Mouse (Mus musculus): ENCODE results near the gene Cwc25. TPM values are rescaled to one million over a fixed set of nuclear protein-coding genes. Genes with fewer than 3 reads are reported as not detected.
"Not testable (repeated sequence)": the region's sequence is repeated elsewhere in the genome, so short reads cannot be mapped to it uniquely, and the experiment has no call there.

Gene Cwc25
- polyA plus RNA-seq, 1 experiment from 2014 or later, result 19.5 TPM

DNA sequence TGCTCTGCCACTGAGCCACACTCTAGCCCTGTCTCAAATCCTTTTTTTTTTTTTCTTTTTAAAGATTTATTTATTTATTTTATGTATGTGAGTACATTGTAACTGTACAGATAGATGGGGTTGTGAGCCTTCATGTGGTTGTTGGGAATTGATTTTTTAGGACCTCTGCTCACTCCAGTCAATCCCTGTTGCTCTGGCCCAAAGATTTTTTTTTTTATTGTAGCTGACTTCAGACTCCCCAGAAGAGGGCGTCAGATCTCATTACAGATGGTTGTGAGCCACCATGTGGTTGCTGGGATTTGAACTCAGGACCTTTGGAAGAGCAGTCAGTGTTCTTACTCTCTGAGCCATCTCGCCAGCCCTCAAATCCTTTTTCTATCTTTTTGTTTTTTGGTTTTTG, 56.3 kb downstream of the Cwc25 start:
- not testable (repeated sequence) for H3K27me3 ChIP-seq (ENCODE audit: control insufficient read depth, insufficient read depth, low read length); H3K4me3 ChIP-seq (ENCODE audit: low read depth, low read length); H3K27ac ChIP-seq (ENCODE audit: low read depth, low read length); H3K9me3 ChIP-seq (ENCODE audit: control insufficient read depth, low read length); H3K4me2 ChIP-seq (ENCODE audit: low read depth, low read length, severe bottlenecking); H3K36me3 ChIP-seq (ENCODE audit: control insufficient read depth, insufficient read depth, low read length); H3K9ac ChIP-seq (ENCODE audit: low read length); ATAC-seq (replicated peaks; ENCODE audit: low FRiP score); H3K4me1 ChIP-seq (replicated peaks; ENCODE audit: control insufficient read depth, insufficient read depth, low read length); DNase-seq (ENCODE audit: low spot score)
- WGBS, result 70% methylated on average over 2 of the region's 2 CpGs

DNA sequence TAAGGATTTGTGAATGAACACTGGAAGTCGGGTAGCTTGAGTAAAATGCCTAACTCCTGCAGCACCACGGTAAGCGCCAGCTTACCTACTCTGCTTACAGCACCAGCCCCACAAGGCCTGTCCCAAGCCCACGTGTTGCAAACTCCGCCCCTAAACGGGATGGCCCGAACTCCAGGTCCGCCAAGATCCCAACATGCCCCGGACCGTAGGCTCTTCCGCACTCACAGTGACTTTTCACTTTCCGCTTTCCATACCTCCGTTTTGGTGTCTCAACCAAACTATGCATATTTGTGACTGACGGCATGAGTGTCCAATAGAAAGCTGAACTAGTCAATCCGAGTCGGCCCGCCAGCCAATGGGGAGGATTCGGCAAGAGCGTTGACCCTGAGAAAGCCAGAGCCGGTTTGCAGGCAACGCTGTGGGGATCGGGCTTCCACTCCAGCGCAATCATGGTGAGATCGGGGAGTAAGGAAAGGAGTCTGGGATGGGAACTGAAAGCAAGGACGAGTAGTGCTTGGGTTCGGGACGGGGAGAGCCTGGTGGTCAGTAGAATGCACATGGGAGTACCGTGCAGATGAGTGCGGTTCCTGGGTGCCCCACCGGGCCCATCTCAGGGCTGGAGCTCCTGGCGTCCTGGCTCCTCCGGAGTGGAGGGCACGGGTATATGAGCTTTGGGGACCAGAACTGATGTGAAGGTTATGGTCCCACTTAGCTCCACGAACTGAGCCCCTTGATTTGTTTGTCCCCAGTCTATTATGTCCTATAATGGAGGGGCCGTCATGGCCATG, 63.1 kb downstream of the Cwc25 start, which contains the start of gene Psmb3:
Gene Psmb3, plus strand, starts transcription at position 361 of the 788 bp plus-strand sequence.
- H3K4me3 ChIP-seq (ENCODE audit: low read depth, low read length), result peak within 1 kb of the TSS; percentile 82
- ATAC-seq (replicated peaks; ENCODE audit: low FRiP score), result peak; percentile 86
- no peaks in the 10 kb centered on the region for H3K27me3 ChIP-seq (ENCODE audit: control insufficient read depth, insufficient read depth, low read length)
- no peaks in the 10 kb centered on the region for H3K9me3 ChIP-seq (ENCODE audit: control insufficient read depth, low read length)
- under 1% methylated on average over 35 of the region's 35 CpGs for WGBS
- peaks cover 4% of the 10 kb centered on the region; the same call in 1 of the 2 replicates for H3K36me3 ChIP-seq (ENCODE audit: control insufficient read depth, insufficient read depth, low read length)
- H3K4me1 ChIP-seq (replicated peaks; ENCODE audit: control insufficient read depth, insufficient read depth, low read length), result peaks cover 18% of the 10 kb centered on the region
- H3K9ac ChIP-seq (ENCODE audit: low read length), result peak within 1 kb of the TSS; percentile 81
- H3K4me2 ChIP-seq (ENCODE audit: low read depth, low read length, severe bottlenecking), result peak within 1 kb of the TSS; percentile 79
- DNase-seq (ENCODE audit: low spot score), result peak; percentile 96
- H3K27ac ChIP-seq (ENCODE audit: low read depth, low read length), result peak within 1 kb of the TSS; percentile 72; the same call in 1 of the 2 replicates

DNA sequence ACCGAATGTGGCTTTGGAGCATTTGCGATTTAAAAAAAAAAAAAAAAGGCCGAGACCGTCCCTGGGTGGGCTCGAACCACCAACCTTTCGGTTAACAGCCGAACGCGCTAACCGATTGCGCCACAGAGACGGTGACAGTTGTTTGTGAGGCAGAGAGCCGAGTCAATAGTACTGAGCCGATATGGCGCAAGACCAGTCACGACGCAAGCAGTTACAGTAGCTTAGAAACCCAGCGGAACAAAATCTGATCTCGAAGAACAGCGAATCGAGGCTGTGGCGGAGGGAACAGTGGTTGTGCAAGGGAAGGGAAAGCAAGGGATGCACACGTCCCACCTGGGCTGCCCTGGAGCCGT, 64.0 kb downstream of the Cwc25 start:
- WGBS, result under 1% methylated on average over 24 of the region's 24 CpGs
- ATAC-seq (replicated peaks; ENCODE audit: low FRiP score) (no peak), DNase-seq (ENCODE audit: low spot score) (peak; percentile 93)

DNA sequence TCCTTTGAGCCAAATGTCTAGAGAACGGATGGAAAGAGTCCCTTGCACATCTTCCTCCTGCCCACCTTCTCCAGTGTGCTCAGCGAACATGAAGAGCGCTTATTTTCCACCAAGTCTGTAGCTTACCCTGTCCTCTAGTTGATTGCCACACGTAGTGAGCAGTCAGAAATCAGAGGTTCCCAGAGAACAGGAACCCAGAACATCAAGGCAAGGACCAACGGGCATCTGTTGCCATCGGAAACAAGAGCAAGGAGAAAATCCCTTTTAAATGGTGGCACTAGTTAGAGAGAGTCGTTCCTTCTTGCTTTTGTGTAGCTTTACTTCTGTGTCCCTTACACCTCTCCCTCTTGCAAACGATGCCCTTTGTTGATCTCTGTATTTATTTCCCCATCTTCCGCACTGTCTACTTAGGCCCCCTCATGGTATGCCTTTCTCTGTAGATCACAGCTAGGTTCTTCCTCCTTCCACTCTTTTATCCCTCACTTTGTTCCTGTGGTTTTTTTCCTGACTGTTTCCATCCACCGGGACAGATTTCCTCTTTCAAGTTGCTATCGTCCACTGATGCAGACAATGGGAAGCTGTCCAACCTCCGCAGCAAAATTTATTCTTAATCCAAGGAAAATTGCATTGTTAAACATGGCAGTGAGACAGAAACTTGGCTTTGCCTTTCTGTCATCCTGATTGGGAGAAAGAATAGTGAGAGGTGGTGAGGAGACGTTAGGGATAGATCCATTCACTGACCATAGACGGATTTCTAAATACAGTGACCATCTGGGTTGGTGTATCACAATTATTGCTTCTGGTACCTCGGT, 64.6 kb downstream of the Cwc25 start:
- Histone ChIP-seq H3K4me3 (ENCODE audit: low read depth, low read length) (peak overlapping the region; percentile 82; the same call in 1 of the 2 replicates), H3K27ac (ENCODE audit: low read depth, low read length) (no peak overlapping the region), H3K36me3 (ENCODE audit: control insufficient read depth, insufficient read depth, low read length) (no peaks in the 10 kb centered on the region), H3K4me2 (ENCODE audit: low read depth, low read length, severe bottlenecking) (peak overlapping the region; percentile 86), H3K27me3 (ENCODE audit: control insufficient read depth, insufficient read depth, low read length) (no peaks in the 10 kb centered on the region), H3K9ac (ENCODE audit: low read length) (no peak overlapping the region), H3K4me1 (replicated peaks; ENCODE audit: control insufficient read depth, insufficient read depth, low read length) (peaks cover 24% of the 10 kb centered on the region), H3K9me3 (ENCODE audit: control insufficient read depth, low read length) (no peaks in the 10 kb centered on the region)
- ATAC-seq (replicated peaks; ENCODE audit: low FRiP score), result no peak
- WGBS, result 51% methylated on average over 15 of the region's 15 CpGs
- no peak for DNase-seq (ENCODE audit: low spot score)

More for the DNA sequence above, 64.0 kb downstream of the Cwc25 start:
- H3K9ac ChIP-seq (ENCODE audit: low read length), result peak overlapping the region; percentile 66
- peaks cover 23% of the 10 kb centered on the region for H3K4me1 ChIP-seq (replicated peaks; ENCODE audit: control insufficient read depth, insufficient read depth, low read length)
- no peaks in the 10 kb centered on the region for H3K27me3 ChIP-seq (ENCODE audit: control insufficient read depth, insufficient read depth, low read length)
- peaks cover 4% of the 10 kb centered on the region; the same call in 1 of the 2 replicates for H3K36me3 ChIP-seq (ENCODE audit: control insufficient read depth, insufficient read depth, low read length)
- peak overlapping the region; percentile 72; the same call in 1 of the 2 replicates for H3K27ac ChIP-seq (ENCODE audit: low read depth, low read length)
- H3K9me3 ChIP-seq (ENCODE audit: control insufficient read depth, low read length), result no peaks in the 10 kb centered on the region
- peak overlapping the region; percentile 79 for H3K4me2 ChIP-seq (ENCODE audit: low read depth, low read length, severe bottlenecking)
- peak overlapping the region; percentile 82 for H3K4me3 ChIP-seq (ENCODE audit: low read depth, low read length)

DNA sequence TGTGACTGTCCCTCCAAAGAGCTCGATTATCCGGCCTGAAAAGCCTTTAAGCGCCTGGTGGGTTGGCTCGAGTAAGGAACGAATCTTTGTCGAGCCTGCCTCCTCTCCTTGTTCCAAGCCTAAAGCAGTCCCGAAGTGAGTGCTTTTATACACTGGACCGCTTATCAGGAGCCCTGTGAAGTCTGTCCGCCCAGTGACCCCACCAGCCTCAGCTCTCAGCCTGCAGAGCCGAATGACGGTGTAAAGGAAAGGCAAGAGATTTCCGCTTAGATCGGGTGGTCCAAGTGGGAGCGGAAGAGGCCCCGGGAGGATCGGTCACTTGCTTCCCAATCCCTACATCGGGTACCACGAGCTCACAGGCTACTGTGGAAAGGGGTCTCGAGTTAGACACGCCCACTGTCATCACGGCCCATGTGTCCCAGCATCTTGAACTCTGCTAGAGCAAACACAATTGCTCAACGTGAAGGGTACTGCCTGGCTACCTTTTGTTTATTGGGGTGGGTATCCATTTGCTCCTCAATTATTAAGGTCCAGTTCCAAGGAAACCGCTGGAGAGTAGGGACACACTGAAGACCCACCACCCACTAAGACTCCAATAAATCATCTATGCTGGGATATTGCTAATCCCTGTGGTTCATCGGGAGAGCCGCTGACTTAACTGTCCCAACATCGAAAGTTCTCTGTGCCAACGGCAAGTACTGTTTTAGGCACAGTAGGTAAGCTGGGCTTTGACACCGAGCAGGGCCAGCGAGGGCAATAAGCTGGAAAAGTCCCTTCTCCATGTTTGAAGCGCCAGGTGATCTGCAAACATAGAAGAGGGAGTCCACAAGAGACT, 65.4 kb downstream of the Cwc25 start:
- WGBS, result 17% methylated on average over 30 of the region's 30 CpGs
- peaks cover 32% of the 10 kb centered on the region for H3K4me1 ChIP-seq (replicated peaks; ENCODE audit: control insufficient read depth, insufficient read depth, low read length)
- DNase-seq (ENCODE audit: low spot score), result no peak

DNA sequence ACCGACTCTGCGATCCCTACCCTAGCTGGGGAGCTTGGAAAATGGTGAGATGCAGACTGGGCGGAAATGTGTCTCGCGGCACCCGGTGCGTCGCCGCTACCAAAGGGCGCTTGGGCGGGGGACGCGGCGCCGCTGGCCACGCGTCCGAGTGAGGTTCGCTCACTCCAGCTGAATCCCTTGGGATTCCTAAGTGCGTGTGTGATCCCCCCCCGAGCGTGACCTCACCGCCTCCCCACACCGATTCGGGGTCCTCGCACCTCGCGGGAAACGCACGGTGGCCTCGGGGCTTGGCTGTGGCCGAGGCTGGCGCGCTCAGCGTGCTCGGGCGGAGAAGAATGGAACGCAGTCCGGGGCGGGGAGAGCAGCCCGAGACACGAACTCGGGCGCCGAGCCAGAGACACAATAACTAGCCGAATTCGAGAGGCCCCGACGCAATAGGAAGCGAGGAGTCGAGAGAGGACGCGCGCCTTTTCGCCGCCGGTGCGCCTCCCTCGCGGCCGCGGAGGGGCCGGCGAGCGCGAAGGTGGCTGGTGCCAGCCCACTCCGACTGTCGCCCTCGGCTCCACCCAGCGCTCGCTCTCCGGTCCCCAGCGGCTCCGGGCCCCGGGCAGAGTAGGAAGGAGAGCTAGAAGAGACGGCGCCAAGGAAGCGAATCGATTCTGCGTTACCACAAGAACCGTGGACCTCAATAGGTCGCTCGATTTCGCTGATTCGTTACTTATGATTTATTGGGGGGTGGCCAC, 66.2 kb downstream of the Cwc25 start, which contains the start of gene Pcgf2:
Gene Pcgf2, minus strand, starts transcription at position 495 of the 743 bp plus-strand sequence.
- Histone ChIP-seq H3K4me3 (ENCODE audit: low read depth, low read length) (peak within 1 kb of the TSS; percentile 76), H3K27ac (ENCODE audit: low read depth, low read length) (peak within 1 kb of the TSS; percentile 98), H3K4me2 (ENCODE audit: low read depth, low read length, severe bottlenecking) (peak within 1 kb of the TSS; percentile 86), H3K36me3 (ENCODE audit: control insufficient read depth, insufficient read depth, low read length) (no peaks in the 10 kb centered on the region), H3K9ac (ENCODE audit: low read length) (peak within 1 kb of the TSS; percentile 92), H3K27me3 (ENCODE audit: control insufficient read depth, insufficient read depth, low read length) (no peaks in the 10 kb centered on the region), H3K4me1 (replicated peaks; ENCODE audit: control insufficient read depth, insufficient read depth, low read length) (peaks cover 40% of the 10 kb centered on the region), H3K9me3 (ENCODE audit: control insufficient read depth, low read length) (no peaks in the 10 kb centered on the region)
- DNase-seq (ENCODE audit: low spot score) (peak; percentile 89), ATAC-seq (replicated peaks; ENCODE audit: low FRiP score) (peak; percentile 11)
- under 1% methylated on average over 76 of the region's 85 CpGs for WGBS

More for the DNA sequence above, 65.4 kb downstream of the Cwc25 start:
- peak overlapping the region; percentile 98 for H3K27ac ChIP-seq (ENCODE audit: low read depth, low read length)
- peak overlapping the region; percentile 86 for H3K9ac ChIP-seq (ENCODE audit: low read length)
- no peaks in the 10 kb centered on the region for H3K9me3 ChIP-seq (ENCODE audit: control insufficient read depth, low read length)
- ATAC-seq (replicated peaks; ENCODE audit: low FRiP score), result no peak
- peak overlapping the region; percentile 86 for H3K4me2 ChIP-seq (ENCODE audit: low read depth, low read length, severe bottlenecking)
- H3K4me3 ChIP-seq (ENCODE audit: low read depth, low read length), result peak overlapping the region; percentile 76
- H3K36me3 ChIP-seq (ENCODE audit: control insufficient read depth, insufficient read depth, low read length), result no peaks in the 10 kb centered on the region
- no peaks in the 10 kb centered on the region for H3K27me3 ChIP-seq (ENCODE audit: control insufficient read depth, insufficient read depth, low read length)

DNA sequence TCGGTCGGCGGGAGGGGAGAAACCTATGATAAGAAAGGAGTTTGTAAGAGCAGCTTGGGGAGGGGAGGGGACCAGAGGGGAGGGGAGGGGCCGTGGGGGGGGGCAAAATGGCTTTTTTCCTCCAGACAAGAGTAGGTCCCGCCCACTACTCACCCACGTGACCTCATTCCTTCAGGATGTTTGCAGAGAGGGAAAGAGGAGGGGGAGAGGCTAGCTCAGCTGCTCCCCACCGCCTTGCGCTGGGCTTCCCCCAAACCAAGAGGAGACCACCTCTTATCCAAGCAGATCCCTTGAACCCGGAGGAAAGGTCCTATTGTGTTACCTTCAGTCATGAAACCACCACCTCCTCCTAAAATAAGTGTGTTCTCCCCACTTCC, 66.7 kb downstream of the Cwc25 start:
- WGBS, result 0% methylated on average over 6 of the region's 9 CpGs
- Histone ChIP-seq H3K4me2 (ENCODE audit: low read depth, low read length, severe bottlenecking) (peak overlapping the region; percentile 86), H3K4me3 (ENCODE audit: low read depth, low read length) (peak overlapping the region; percentile 76), H3K36me3 (ENCODE audit: control insufficient read depth, insufficient read depth, low read length) (no peaks in the 10 kb centered on the region), H3K9ac (ENCODE audit: low read length) (peak overlapping the region; percentile 92), H3K4me1 (replicated peaks; ENCODE audit: control insufficient read depth, insufficient read depth, low read length) (peaks cover 45% of the 10 kb centered on the region), H3K27me3 (ENCODE audit: control insufficient read depth, insufficient read depth, low read length) (no peaks in the 10 kb centered on the region), H3K9me3 (ENCODE audit: control insufficient read depth, low read length) (no peaks in the 10 kb centered on the region), H3K27ac (ENCODE audit: low read depth, low read length) (peak overlapping the region; percentile 98)
- ATAC-seq (replicated peaks; ENCODE audit: low FRiP score), result peak; percentile 61
- DNase-seq (ENCODE audit: low spot score), result peak; percentile 96
